In the genomic region with DNA sequence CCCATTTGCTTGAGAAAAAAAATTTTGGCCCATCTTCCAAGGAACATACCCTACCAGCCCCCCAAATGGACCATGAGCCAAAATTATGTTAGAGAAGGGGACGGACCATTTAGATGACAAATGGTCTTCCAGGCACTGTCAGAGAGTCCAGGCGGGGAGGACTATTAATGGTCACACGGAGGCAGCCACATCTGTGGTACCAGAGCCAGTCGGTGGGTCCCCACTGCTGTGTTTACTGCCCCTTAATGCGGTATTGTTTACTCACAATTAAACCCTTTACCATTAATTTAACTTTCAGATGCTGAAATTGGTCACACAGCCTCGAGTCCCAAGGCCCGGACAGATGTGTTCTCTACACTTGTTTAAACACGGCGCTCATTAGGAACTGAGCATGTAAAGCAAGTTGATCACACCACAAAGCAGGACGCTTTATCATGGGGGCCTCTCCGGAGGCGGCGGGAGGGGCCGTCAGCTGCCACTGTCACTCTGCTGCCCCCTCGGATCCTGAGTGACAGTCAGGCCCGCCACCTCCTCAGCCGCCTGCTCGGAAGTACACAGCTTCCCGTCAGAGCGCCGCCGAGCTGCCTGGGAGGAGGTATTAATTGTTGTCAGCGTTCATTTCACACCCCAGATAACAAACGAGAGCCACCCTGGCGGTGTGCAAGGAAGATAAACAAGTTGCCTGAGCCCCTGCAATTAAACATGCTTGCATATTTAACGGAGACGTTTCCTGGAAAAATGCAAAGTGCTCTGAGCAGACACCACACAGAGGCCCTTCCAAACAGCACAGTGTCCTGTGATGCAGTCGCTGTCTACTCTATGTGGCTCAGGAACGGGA, we compare ENCODE assay signal across 8 mouse cellular contexts.
DNase-seq lines count a peak whose midpoint lies in the region; ATAC-seq and TF ChIP-seq lines count a peak whose summit lies in the region.

No protein-coding gene starts in this region.

- no peak for TF ChIP-seq CTCF in lung, postnatal 0 days (IDR thresholded peaks at IDR 0.05)
- TF ChIP-seq CTCF in olfactory bulb, adult 2 months (IDR thresholded peaks at IDR 0.05; ENCODE audit: insufficient read depth, low read depth, low read length) = no peak

- H3K9me3 ChIP-seq in lung, postnatal 0 days (ENCODE audit: low read length) = no peaks in the 10 kb centered on the region
- no peaks in the 10 kb centered on the region for H3K9me3 ChIP-seq in forebrain, embryonic 10.5 days
- no peaks in the 10 kb centered on the region for H3K9me3 ChIP-seq in hindbrain, embryonic 14.5 days (ENCODE audit: control insufficient read depth, low read length)
- no peaks in the 10 kb centered on the region for H3K9me3 ChIP-seq in limb, embryonic 15.5 days

- no peaks in the 10 kb centered on the region for H3K36me3 ChIP-seq in lung, postnatal 0 days (ENCODE audit: insufficient read depth, low read length)
- H3K36me3 ChIP-seq in forebrain, embryonic 10.5 days (replicated peaks) = no peaks in the 10 kb centered on the region
- H3K36me3 ChIP-seq in hindbrain, embryonic 14.5 days (replicated peaks; ENCODE audit: control insufficient read depth, insufficient read depth) = no peaks in the 10 kb centered on the region
- no peaks in the 10 kb centered on the region for H3K36me3 ChIP-seq in limb, embryonic 15.5 days

- no peak overlapping the region for H3K9ac ChIP-seq in lung, postnatal 0 days (replicated peaks; ENCODE audit: low read depth)
- H3K9ac ChIP-seq in hindbrain, embryonic 14.5 days = no peak overlapping the region
- H3K9ac ChIP-seq in limb, embryonic 15.5 days = no peak overlapping the region

- peak; percentile 38 for ATAC-seq in lung, postnatal 0 days
- ATAC-seq in hindbrain, embryonic 14.5 days (ENCODE audit: low FRiP score) = peak; percentile 73
- ATAC-seq in limb, embryonic 15.5 days (ENCODE audit: insufficient number of reproducible peaks, low FRiP score, low TSS enrichment, low read depth) = no peak

- H3K27ac ChIP-seq in lung, postnatal 0 days (ENCODE audit: low read length) = no peak overlapping the region
- H3K27ac ChIP-seq in forebrain, embryonic 10.5 days = no peak overlapping the region
- H3K27ac ChIP-seq in hindbrain, embryonic 14.5 days = no peak overlapping the region
- no peak overlapping the region for H3K27ac ChIP-seq in limb, embryonic 15.5 days
- no peak overlapping the region for H3K27ac ChIP-seq in olfactory bulb, adult 2 months (ENCODE audit: insufficient read depth, low read depth, low read length)

- no peak overlapping the region for H3K4me3 ChIP-seq in lung, postnatal 0 days (ENCODE audit: low read depth, low read length)
- H3K4me3 ChIP-seq in forebrain, embryonic 10.5 days = peak overlapping the region; percentile 26; the same call in 1 of the 2 replicates
- H3K4me3 ChIP-seq in hindbrain, embryonic 14.5 days (replicated peaks; ENCODE audit: low read length) = no peak overlapping the region
- no peak overlapping the region for H3K4me3 ChIP-seq in limb, embryonic 15.5 days
- H3K4me3 ChIP-seq in olfactory bulb, adult 2 months (ENCODE audit: insufficient read depth, low read depth, low read length) = peak overlapping the region; percentile 27; the same call in 1 of the 2 replicates

- TF ChIP-seq POLR2A in olfactory bulb, adult 2 months (IDR thresholded peaks at IDR 0.05; ENCODE audit: insufficient read depth, low read depth, low read length) = no peak

- peak overlapping the region; percentile 44 for H3K4me2 ChIP-seq in lung, postnatal 0 days (replicated peaks; ENCODE audit: low read depth, low read length)
- peak overlapping the region; percentile 42 for H3K4me2 ChIP-seq in hindbrain, embryonic 14.5 days (replicated peaks)
- peak overlapping the region; percentile 25; the same call in 1 of the 2 replicates for H3K4me2 ChIP-seq in limb, embryonic 15.5 days

- WGBS in lung, postnatal 0 days = 8% methylated on average over 29 of the region's 29 CpGs
- 33% methylated on average over 29 of the region's 29 CpGs for WGBS in forebrain, embryonic 10.5 days
- 5% methylated on average over 29 of the region's 29 CpGs for WGBS in hindbrain, embryonic 14.5 days
- WGBS in limb, embryonic 15.5 days = 11% methylated on average over 29 of the region's 29 CpGs
- WGBS in olfactory bulb, adult 2 months = 20% methylated on average over 29 of the region's 29 CpGs

- no peaks in the 10 kb centered on the region for H3K27me3 ChIP-seq in lung, postnatal 0 days (replicated peaks; ENCODE audit: insufficient read depth, low read length)
- H3K27me3 ChIP-seq in forebrain, embryonic 10.5 days (ENCODE audit: poor library complexity, severe bottlenecking) = peaks cover 98% of the 10 kb centered on the region
- H3K27me3 ChIP-seq in hindbrain, embryonic 14.5 days (ENCODE audit: control insufficient read depth, insufficient read depth, low read length) = peaks cover 34% of the 10 kb centered on the region
- H3K27me3 ChIP-seq in limb, embryonic 15.5 days = peaks cover 91% of the 10 kb centered on the region

- TF ChIP-seq EP300 in lung, postnatal 0 days (IDR thresholded peaks at IDR 0.05) = no peak

- no peaks in the 10 kb centered on the region; the same call in 1 of the 2 replicates for H3K4me1 ChIP-seq in lung, postnatal 0 days (ENCODE audit: insufficient read depth, low read depth, low read length)
- H3K4me1 ChIP-seq in forebrain, embryonic 10.5 days = peaks cover 39% of the 10 kb centered on the region
- H3K4me1 ChIP-seq in hindbrain, embryonic 14.5 days (replicated peaks; ENCODE audit: control insufficient read depth, insufficient read depth, low read length) = peaks cover 9% of the 10 kb centered on the region; the same call in 1 of the 2 replicates
- H3K4me1 ChIP-seq in limb, embryonic 15.5 days = 0 out of 2 replicates have a peak, but pooled peaks cover 6% of the 10 kb centered on the region
- H3K4me1 ChIP-seq in olfactory bulb, adult 2 months (ENCODE audit: control insufficient read depth, insufficient read depth, low read length) = peaks cover 5% of the 10 kb centered on the region

- DNase-seq in lung, postnatal 0 days (ENCODE audit: low spot score) = peak; percentile 28
- no peak for DNase-seq in lung, postnatal 25 days (ENCODE audit: low spot score)
- DNase-seq in forebrain, embryonic 10.5 days (ENCODE audit: extremely low spot score, low spot score) = peak; percentile 30
- peak; percentile 44 for DNase-seq in hindbrain, embryonic 14.5 days (ENCODE audit: low spot score)
- no peak for DNase-seq in urinary bladder, postnatal 10 days (ENCODE audit: low spot score)
- DNase-seq in frontal cortex, adult 2 months (ENCODE audit: extremely low spot score in 1 of 2, low spot score in 1 of 2) = no peak

Comparison
In these comparisons a context has a peak if more than half of its experiments do, and no peak if none do; other contexts are left out.
1. DNase-seq: peak in lung, postnatal 0 days (single experiment), forebrain, embryonic 10.5 days (single experiment) and hindbrain, embryonic 14.5 days (single experiment); none in lung, postnatal 25 days (single experiment), urinary bladder, postnatal 10 days (single experiment) and frontal cortex, adult 2 months (0 of 2).
2. H3K4me3 ChIP-seq: peak in forebrain, embryonic 10.5 days (single experiment) and olfactory bulb, adult 2 months (single experiment); none in lung, postnatal 0 days (single experiment), hindbrain, embryonic 14.5 days (single experiment) and limb, embryonic 15.5 days (single experiment).
3. Peak in every context shown above with its lines, with median percentiles within 50 percentile points of each other: H3K4me2 ChIP-seq.